Mouse (Mus musculus) activated CD4-positive, CD25-positive, alpha-beta regulatory T cell, adult 4 months (primary cell): ENCODE data around the gene Tmem198. TPM values are rescaled to one million over a fixed set of nuclear protein-coding genes. Genes with fewer than 3 reads are reported as not detected.

Experiments
- ATAC-seq: one replicate; pipeline ENCODE4 v1.8.0; 2017
- polyA plus RNA-seq, 2 experiments: library from polyadenylated mRNA; unstranded; fragments of 100-300 nt; shearing (Covaris generic); gene quantifications; one replicate each; pipeline ENCODE4 v1.2.1; 2017

Tmem198 gene
- polyA plus RNA-seq, 2 experiments from 2014 or later, result 0.40 TPM; not detected in 1

- ATAC-seq, result no peak
Measured at GRCm38 (mm10) chr1:75490785-75491551, 11.6 kb downstream of the Tmem198 start.

DNA sequence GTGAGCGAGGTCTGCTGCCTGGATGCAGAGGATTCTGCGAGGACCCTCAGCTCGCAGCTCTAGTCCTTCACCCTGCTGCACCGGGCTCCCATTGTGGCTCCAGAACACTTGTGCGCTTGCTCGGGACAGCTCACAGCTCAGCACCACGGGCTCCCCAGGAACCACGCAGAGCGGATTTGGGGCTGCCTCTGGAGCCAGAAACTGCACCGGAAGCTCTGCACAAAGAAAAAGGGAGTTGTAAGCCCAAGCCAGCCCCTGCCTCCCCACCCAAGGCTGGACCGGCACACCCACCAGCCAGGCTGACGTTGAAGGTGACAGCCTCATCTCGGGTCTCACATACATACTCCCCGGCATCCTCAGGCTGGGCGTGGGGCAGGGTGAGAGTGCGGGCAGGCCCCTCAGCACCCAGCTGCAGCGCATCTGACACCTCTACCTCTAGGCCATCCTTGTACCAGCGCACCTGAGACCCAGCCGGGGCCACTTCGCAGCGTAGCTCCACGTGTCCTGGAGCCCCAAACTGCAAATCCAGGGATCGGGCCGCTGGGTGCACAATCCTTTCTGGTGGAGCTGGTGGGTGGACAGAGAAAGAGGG is 13.3 kb downstream of the Tmem198 start:
- no peak for ATAC-seq

GRCm38 (mm10) chr1:75494878-75495548 is 15.7 kb downstream of the Tmem198 start:
- ATAC-seq, result no peak

GRCm38 (mm10) chr1:75498897-75499296 is 19.6 kb downstream of the Tmem198 start:
- ATAC-seq, result no peak

- ATAC-seq, result no peak
Measured at GRCm38 (mm10) chr1:75499441-75499840, 20.1 kb downstream of the Tmem198 start.

- no peak for ATAC-seq
Measured at GRCm38 (mm10) chr1:75501905-75502304, 22.6 kb downstream of the Tmem198 start.

GRCm38 (mm10) chr1:75502945-75503650 is 23.8 kb downstream of the Tmem198 start:
- no peak for ATAC-seq

DNA sequence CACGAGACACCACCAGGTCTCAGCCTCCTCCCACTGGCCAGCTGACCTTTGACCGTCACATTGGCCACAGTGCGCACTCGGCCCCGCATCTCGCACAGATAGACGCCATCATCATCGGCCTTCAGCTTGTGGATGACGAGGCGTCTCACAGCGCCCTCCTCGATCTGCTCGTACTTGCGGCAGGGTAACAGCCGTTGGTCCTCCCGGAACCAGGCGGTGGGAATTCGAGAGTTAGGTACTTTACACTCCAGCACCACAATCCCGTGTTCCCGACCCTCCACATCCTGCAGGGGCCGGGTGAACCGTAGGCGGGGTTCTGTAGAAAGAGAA is 24.3 kb downstream of the Tmem198 start:
- no peak for ATAC-seq

DNA sequence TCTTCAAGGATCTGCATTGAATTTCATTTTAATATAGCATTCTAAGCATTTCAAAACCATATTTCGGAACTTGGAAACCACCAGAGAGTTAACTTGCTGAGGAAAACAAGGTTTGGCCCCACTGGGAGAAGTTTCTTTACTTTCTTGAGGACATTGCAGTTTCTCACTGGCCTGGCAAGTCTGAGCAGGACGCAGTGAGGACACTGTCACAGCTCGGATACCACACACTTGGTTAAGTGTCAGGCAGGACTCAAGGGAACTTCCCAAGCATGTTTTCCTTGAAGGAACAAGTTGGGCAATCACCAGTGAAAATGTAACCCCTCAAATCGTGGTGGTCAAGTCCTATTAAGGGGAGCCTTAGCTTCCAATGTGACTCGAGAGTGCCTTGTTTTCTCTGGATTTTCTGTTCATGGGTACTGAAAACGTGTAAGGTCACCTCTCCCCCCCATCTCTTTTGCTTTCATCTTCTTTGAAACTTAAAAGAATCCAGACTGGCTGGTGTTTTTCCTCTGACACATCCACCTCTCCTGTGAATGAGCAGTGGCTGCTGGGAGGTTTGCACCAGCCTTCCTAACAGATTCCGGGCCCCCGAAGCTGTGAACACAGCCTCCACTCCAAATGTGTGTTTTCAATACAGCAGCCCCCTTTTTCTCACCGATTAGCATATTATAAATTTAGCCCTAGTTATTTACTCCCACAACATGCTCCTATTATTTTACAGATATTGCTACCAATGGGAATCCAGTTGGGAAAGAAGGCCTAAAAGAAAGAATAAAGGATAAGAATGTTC is 25.1 kb downstream of the Tmem198 start:
- no peak for ATAC-seq

DNA sequence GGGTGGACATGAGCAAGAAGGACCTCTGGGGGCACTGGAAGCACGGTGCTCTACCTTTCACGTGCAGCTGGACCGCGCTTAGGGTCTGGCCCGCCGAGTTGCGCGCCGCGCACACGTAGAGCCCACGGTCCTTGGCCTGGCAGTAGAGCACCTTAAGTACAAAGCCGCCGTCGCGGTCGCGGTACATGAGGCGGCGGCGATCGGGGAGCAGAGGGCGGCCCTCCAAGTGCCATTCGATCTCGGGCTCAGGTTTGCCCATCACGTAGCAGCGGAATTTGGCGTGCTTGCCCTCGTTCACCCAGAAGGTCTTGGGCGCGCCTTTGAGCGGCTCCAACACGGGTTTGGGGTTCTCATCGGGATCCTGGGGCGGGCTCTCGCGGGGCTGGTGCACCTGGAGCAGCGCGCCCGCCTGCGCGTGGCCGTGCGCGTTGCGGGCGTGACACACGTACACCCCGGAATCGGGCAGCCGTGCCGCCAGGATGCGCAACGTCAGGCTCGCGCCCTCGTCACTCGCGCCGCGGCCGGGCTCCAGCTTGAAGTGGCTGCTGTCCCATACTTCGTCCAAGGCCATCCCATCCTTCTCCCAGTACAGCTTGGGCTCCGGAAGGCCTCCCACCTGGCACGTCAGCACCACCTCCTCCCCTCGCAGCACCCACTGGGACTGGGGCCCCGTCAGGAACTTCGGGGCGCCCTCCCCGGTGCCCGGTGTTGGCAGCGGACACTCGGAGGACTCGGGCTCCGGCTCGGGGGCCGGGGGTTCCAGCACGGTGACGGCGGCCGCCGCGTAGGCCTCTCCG is 26.0 kb downstream of the Tmem198 start:
- ATAC-seq, result no peak

GRCm38 (mm10) chr1:75505956-75506831 is 26.9 kb downstream of the Tmem198 start, which contains the start of gene Obsl1:
Obsl1 (minus strand) TSS chr1:75506452.
- no peak for ATAC-seq

DNA sequence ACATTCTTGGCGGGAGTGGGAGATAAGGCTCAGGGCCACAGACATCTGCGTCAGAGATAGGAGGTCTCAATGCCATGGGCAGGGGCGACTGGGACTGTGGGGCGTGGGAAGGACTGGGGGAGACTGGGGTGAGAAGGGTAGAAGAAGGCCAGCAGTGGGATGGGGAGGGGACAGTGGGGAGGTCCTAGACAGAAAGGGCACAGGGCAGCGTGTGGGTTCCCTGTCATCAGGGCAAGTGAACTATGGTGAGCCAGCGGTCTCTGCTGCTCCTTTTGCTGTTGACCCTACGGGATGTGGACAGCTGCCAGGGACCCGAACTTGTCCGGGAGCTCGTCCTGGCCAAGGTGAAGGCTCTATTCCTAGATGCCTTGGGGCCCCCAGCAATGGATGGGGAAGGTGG is 27.7 kb downstream of the Tmem198 start, which contains the start of gene Inha:
Gene Inha (plus strand): TSS at position 72 of the 400 bp plus-strand sequence.
- ATAC-seq, result no peak

- ATAC-seq, result no peak
Measured at GRCm38 (mm10) chr1:75509586-75509985, 30.3 kb downstream of the Tmem198 start.

DNA sequence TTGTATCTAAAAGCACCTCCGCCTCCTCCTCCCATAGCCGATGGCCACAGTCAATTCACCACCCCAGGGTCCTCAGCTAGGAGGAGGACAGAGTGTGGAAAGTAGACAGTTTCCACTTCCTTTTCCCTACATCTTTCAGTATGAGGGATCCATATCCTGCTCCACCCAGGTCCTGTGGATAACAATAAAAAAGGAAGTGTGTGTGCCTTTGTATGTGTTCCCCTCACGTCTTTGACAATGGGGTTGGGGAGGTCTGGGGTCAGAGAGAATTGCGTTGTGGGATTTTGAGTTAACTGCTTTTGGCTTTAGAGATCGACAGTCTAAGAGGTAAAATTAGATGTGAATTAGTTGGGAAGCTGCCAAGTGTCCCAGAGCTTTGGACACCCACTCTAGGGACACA is 30.8 kb downstream of the Tmem198 start:
- ATAC-seq, result no peak

GRCm38 (mm10) chr1:75511437-75512210 is 32.3 kb downstream of the Tmem198 start:
- ATAC-seq, result no peak

DNA sequence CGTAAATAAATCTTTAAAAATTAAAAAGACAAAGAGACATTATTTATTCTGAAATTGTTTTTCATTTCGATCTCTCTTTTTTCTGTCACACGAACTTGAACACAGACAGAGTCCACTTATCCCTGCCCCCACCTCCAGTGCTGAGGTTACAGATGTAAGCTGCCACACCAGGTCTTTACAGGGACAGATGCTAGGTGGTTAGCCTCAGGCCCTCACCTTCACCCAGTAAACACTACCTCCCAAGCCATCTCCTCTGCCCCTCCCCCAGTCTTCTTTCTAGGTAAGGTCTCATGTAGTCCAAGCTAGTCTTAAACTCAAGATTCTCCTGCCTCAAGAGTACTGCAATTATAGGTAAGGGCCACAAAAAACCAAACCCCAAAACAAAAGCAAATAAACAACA is 33.2 kb downstream of the Tmem198 start:
- no peak for ATAC-seq

GRCm38 (mm10) chr1:75516703-75517380 is 37.5 kb downstream of the Tmem198 start:
- ATAC-seq, result no peak

- no peak for ATAC-seq
Measured at GRCm38 (mm10) chr1:75517984-75518383, 38.7 kb downstream of the Tmem198 start.

- no peak for ATAC-seq
Measured at GRCm38 (mm10) chr1:75518427-75518826, 39.1 kb downstream of the Tmem198 start.
